Mouse (Mus musculus): Measurements from ENCODE around the gene Plcb4. TPM values are rescaled to one million over a fixed set of nuclear protein-coding genes. Genes with fewer than 3 reads are reported as not detected.
"Not testable (repeated sequence)": the region's sequence is repeated elsewhere in the genome, so short reads cannot be mapped to it uniquely, and the experiment has no call there.

The Plcb4 gene
- total RNA-seq, 4 experiments from 2014 or later = 57.9 to 85.4 (median 73.2) TPM

DNA sequence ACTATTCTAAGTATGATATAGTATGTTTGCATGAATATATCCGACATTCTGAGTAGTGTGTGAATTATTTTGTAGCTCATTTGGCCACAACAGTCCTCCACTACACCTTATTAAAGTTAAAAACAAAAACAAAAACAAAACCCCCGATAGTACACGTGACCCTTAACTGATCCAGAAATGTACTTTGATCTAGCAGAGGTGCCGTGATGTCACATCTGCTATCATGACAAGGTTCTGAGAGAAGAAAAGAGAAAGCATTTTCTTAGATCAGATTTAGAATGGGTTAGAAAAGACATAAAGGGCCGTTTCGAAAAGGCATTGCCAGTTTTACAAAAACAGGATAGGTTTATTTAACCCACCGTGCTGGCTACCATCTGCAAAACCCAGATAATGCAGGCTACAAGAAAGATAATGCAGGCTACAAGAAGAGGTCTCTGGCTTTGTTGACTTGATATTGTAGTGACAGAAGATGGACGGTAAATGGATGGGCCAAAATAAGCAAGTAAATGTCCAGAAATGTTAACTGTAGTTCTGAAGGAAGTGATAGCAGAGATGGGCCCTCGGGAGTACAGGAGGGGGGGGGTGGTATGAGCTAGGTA lies 227.4 kb downstream of the Plcb4 start:
- DNase-seq (ENCODE audit: low spot score in 2 of 2) = no peak

DNA sequence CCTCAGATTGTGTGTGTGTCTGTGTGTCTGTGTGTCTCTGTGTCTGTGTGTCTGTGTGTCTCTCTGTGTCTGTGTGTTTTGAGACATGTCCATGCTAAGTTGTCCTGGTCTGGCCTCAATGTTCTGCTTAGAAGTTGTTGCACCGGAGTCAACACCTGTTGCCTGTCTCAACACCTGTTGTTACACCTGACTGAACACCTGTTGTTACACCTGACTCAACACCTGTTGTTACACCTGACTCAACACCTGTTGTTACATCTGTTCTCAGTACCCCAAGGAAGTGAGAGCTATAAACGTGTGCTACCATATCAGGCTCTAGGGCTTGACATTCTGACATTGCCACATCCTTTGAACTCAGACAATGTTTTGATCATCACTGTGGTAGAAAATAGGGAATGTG lies 229.0 kb downstream of the Plcb4 start:
- DNase-seq (ENCODE audit: low spot score in 2 of 2) = no peak

DNA sequence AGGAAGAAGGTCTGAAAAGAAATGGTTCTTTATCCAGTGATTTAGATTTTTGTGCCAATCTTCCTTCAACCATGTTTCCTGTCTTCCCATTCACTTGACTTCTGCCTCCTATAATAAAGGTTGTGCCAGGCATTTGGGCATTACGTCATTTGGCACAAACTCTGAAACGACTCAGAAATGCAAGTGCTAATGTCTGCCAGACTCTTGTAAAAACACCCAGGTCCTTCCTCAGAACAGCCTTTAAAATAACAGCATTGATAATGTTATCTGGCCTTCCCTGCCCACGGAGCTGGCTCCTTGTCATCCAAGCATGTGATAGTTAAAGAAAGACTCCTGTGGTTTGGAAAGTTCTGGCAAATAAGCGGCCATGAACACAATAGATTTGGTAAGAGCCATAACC lies 229.4 kb downstream of the Plcb4 start:
- DNase-seq (ENCODE audit: low spot score in 2 of 2) = no peak

DNA sequence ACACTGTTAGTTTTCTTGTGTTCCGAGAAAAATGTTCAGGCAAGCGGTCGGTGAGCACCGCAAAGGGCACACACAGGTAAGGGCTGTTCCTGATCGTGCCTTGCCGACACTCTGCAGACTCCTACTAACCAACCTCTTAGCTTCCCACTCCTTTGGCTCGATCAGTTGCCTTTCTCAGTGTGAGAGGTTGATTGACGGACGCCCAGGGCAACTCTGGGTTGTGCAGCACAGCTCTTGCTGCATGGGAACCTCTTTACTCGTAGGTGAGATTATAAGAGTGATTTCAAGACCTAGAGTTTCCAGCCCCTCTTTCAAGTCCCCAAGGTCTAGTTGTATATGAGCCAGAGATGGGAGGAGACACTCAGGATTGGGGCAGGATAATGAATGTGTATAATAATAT lies 230.0 kb downstream of the Plcb4 start:
- no peak for DNase-seq (ENCODE audit: low spot score in 2 of 2)

DNA sequence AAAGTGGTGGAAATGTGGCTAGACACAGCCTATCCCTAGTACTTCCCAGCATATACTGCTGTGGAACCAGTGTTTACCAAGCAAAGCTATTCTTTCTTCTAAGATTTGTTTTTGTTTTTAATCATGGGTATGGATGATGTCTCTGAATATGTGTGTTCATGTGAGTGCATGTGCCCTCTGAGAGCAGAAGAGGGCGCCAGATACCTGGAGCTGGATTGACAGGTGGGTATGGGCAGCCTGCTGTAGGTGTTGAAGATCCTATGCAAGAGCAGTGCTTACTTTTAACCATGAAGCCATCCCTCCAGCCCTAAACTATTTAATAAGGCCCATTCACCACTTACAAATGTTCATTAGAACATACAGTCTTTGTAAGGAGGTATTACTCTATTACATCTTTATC lies 231.3 kb downstream of the Plcb4 start:
- no peak for DNase-seq (ENCODE audit: low spot score in 2 of 2)

GRCm38 (mm10) chr2:135891097-135891496 lies 232.3 kb downstream of the Plcb4 start:
- no peak for DNase-seq (ENCODE audit: low spot score in 2 of 2)

DNA sequence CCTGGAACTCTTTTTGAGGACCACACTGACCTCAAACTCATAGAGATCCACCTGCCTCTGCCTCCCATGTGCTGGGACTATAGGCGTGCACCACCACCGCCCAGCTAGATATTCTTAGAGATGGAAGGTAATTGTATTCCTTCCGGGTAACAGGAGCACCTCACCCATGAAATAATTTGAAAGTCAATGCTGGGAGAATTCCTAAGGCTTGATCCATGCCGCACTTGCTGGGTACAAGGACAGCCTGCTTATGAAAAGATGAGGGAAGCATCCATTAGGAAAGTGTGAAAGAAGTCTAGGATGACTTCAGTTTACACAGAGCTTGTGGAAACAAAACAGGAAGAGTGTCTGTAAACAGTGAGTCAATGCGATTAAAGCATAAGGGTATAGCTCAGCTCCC lies 232.9 kb downstream of the Plcb4 start:
- DNase-seq (ENCODE audit: low spot score in 2 of 2) = no peak

DNA sequence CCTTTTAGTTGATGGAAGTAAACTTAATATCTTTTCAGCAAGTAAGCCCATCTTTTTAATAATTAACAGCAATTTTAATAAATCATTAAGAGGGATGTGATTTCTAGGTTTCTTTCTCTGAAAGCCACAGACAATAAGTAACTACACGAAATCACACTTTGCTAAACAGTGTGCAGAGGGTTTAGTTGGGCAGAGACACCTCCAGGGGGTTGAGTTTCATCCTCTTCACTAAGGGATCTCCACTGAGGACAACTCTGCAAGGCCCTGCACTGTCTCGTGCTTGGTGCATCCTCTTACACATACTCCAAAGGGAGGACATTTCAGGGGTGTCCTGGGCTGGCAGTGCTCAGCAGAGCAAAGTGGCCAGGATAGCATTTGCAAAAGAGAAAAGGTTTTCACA lies 235.8 kb downstream of the Plcb4 start:
- no peak for DNase-seq (ENCODE audit: low spot score in 2 of 2)

DNA sequence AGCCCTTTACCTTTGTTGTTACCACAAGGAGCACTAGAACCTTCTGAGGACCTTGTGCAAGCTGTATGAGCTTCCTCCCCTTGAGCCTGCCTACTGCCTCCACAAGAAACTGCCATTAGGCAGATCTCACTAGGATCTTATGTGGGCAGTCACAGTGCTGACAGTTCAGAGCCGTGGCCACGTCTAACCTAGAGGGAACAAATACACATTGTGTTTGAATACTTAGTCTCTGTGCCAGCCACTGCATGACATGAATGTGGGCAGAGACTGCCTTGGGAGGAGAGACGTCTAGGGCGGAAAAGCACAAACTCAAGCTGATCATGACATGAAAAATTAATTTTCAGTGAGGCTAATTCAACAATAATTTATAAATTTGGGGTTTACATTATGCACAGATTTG lies 239.2 kb downstream of the Plcb4 start:
- DNase-seq (ENCODE audit: low spot score in 2 of 2) = no peak

DNA sequence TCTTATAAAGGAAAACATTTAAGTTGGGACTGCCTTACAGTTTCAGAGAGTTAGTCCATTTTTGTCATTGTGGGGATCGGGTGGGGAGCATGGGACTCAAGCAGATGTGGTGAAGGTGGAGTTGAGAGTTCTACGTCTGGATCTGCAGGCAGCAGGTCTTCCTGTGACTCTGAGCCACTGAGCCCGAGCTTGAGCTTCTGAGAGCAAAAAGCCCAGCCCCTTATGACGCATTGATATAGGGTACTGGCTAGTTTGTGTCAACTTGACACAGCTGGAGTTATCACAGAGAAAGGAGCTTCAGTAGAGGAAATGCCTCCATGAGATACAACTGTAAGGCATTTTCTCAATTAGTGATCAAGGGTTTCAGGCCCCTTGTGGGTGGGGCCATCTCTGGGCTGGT lies 241.1 kb downstream of the Plcb4 start:
- not testable (repeated sequence) for DNase-seq (ENCODE audit: low spot score in 2 of 2)

GRCm38 (mm10) chr2:135901015-135901414 lies 242.2 kb downstream of the Plcb4 start:
- no peak for DNase-seq (ENCODE audit: low spot score in 2 of 2)

DNA sequence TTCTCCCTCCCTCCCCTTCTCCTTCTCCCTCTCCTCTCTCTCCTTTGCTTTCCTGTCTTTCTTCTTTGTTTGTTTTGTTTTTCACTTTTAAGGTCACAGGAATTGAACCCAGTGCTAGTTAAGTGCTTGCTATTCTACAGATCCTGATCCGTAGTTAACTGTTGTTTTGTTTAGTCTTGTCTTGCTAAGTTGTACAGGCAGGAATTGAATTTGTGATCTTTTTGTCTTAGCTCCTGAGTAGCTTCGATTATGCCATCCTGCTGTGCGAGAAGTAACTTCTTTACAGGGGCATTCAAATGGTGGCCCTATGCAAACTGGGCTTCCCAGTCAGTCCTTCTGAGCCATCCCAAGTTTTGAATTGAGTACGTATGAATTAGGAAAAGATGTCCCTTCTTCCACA lies 245.5 kb downstream of the Plcb4 start:
- DNase-seq (ENCODE audit: low spot score in 2 of 2) = no peak

DNA sequence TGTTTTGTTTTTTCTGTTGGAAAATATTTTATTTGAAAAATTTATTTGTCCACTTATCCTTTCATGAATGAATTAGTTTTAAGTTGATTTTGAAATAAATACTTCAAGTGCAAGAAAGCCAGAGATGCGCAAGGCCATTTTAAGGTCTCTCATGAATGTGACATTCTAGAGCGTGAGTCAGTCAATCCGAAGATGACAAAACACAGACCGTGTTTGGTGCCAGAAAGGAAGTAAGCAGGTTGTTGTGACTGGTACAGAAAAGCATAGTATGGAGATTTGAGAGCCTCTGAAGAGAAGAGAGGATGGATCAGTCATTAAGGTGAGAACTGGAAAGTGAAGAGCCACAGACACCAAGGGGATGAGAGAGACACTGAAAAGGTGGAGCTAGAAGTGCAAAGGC lies 246.0 kb downstream of the Plcb4 start:
- DNase-seq (ENCODE audit: low spot score in 2 of 2) = no peak

DNA sequence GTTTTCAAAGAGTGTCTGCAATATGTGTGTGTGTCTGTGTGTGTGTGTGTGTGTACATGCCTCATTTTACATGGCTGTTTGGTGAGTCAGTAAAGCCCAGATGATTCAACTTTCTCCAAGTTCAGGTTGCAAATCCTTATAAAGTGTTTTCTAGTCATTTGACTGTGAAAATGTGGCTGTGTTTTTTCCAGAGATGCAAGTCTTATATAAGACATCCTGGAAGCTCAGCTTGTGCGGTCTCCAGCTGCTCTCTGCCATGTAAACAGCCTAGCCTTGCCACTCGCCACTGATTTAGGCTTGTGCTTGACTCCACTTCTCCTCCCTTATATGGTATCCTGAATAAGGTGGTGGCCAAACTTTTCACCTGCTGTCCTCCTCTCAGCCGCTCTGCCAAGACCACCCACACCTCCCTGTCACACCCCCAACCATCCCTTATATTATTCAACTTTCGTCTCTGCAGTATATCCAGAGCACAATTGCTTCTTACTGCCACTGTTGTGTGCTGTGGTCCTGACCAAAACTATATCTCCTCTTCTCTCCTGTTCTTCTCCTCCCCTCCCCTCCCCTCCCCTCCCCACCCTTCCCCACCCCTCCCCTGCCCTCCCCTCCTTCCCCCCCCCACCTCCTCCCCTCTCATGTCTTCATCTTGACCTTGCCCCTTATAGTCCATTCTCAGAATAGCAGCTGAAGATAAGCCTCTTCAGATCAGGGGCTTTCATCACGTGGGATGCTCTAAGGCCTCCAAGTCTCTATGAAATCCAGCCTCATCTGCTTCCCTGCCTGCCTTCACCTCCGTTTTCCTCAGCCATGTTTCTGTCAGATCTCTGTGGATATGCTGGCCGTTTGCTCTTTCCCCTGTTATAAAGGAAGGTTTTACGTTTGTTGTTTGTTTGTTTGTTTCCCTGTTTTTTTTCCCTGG lies 255.8 kb downstream of the Plcb4 start:
- peak in 1 of 2 experiments; percentile 38 for DNase-seq (ENCODE audit: low spot score in 2 of 2)

DNA sequence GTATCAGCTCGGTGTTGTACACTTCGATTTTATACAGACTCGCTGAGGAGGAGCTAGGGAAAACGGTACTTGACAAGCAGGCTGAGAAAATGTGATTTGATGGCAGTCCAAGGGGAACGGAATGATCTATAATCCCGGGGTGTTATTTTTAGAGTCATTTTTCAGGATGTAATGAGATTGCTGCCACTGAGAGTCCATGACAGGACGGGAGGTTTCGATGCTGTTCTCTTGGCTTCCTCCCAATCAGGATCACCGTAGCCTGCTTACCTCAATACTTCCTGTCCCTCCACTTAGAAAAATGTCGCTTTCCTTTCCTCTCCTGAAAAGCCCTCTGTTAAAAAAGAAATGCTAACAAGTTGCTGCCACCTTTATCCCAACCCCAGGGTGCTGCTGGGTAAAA lies 257.1 kb downstream of the Plcb4 start:
- DNase-seq (ENCODE audit: low spot score in 2 of 2) = no peak

DNA sequence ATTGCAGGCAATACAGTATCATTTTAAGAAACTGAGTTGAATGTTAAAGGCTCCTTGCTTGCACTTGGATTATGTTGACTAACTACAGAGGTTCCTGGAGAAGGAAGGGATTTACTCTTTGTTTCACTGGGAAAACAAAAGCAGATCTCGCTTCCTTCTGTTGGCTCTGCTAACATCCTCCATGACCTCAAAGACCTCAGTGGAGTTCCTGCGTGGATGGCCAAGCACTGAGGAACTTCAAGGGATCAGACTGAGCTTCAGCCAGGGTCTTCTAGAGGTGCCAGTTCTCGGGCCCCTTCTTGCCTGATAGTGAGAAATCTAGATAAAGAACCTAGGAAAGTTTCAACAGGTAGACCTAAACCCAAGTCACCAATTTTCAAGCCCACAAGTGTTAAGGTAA lies 258.2 kb downstream of the Plcb4 start:
- DNase-seq (ENCODE audit: low spot score in 2 of 2) = no peak

GRCm38 (mm10) chr2:135918116-135918515 lies 259.3 kb downstream of the Plcb4 start:
- no peak for DNase-seq (ENCODE audit: low spot score in 2 of 2)

DNA sequence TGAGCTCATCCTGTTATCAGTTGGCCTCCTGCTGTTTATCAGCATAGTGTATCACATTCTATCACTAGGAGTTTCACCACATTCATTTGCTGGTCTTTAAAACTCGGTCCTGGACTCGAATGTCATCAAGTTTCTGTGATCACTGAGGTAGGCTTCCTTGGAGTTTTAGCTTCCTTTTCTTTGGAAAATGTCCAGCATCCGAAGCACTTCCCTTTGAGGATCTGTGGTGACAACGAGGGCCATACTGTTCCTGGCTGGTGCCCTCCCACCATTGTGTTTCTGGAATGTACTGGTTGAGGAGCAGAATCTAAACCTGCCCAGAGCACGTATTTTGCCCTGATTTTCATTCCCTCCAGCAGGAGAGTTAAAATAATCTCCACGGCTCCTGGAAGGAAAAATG lies 260.8 kb downstream of the Plcb4 start:
- DNase-seq (ENCODE audit: low spot score in 2 of 2) = no peak

- DNase-seq (ENCODE audit: low spot score in 2 of 2) = no peak
Observed at GRCm38 (mm10) chr2:135926660-135927343, 268.0 kb downstream of the Plcb4 start.

DNA sequence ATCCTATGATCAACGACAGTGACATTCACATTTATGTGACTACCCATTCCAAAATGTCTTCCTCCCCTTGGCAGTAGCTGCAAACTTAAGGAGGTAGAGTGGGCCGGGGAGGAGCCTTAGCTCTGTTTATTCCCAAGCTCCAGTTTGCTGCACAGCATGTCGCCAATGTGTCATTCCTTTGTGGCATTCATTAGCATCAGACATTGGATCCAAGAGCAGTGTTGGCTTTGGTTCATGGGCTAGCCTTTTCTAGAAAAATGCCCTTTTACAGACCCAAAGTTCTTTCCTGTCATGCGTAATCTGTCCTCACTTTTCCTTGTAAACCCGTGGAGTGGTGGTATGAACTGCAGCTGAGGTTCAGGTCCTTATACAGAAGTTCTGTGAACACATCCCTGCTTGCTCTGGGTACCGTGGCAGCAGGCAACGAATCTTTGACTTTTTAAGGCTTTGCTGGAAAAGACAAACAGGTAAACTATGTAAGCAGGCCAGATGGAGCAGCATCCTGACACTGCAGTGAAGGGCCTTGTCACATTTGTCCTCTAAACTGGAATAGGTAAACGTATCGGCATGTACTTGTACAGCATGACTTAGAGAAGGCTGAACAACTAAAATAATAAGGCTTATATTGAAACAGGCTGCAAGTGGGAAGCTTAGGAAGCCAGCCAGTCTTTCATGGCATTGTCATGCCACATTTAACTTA lies 270.4 kb downstream of the Plcb4 start:
- DNase-seq (ENCODE audit: low spot score in 2 of 2) = no peak

- no peak for DNase-seq (ENCODE audit: low spot score in 2 of 2)
Observed at GRCm38 (mm10) chr2:135930696-135931095, 271.9 kb downstream of the Plcb4 start.

DNA sequence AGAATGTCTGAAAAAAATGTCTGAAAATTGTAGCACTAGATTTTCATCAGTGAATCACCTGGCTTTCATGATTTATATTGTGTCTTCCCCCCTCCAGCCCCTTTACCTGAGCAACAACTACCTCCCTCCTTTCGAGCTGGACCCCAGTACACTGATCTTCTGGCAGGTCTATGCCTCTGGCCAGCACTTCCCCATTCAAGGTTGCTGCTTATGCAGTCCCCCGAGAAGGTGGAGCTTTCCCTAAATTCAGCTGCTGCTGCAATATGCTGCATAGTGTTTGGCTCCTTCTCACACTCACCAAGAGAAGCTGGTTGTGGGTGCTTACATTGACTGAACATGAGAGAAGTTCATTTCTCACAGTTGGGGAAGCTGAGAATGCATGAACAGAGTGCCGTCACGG lies 273.8 kb downstream of the Plcb4 start:
- no peak for DNase-seq (ENCODE audit: low spot score in 2 of 2)
